Mouse (Mus musculus): Measurements from ENCODE around the gene Gm4969. TPM values are rescaled to one million over a fixed set of nuclear protein-coding genes. Genes with fewer than 3 reads are reported as not detected.

Gm4969 gene
- polyA plus RNA-seq, 1 experiment from 2014 or later, result 4.9 TPM

- Histone ChIP-seq H3K27me3 (replicated peaks; ENCODE audit: control insufficient read depth, insufficient read depth, low read length) (no peaks in the 10 kb centered on the region), H3K36me3 (ENCODE audit: control insufficient read depth, insufficient read depth) (peaks cover 16% of the 10 kb centered on the region), H3K4me1 (replicated peaks; ENCODE audit: control insufficient read depth, insufficient read depth, low read length) (peaks cover 10% of the 10 kb centered on the region), H3K4me3 (replicated peaks; ENCODE audit: low read length) (peak overlapping the region; percentile 28), H3K9ac (replicated peaks; ENCODE audit: low read depth, low read length) (peak overlapping the region; percentile 45; the same call in 1 of the 2 replicates), H3K9me3 (ENCODE audit: control insufficient read depth, low read length) (no peaks in the 10 kb centered on the region), H3K4me2 (ENCODE audit: low read length) (peak overlapping the region; percentile 51), H3K27ac (ENCODE audit: low read length) (no peak overlapping the region)
- peak; percentile 16; the same call in 1 of the 2 replicates for ATAC-seq
- 63% methylated on average over 9 of the region's 9 CpGs for WGBS
These were observed 63.4 kb downstream of the Gm4969 start for GRCm38 (mm10) chr7:19054777-19055076.

GRCm38 (mm10) chr7:19054047-19054776 is 64.0 kb downstream of the Gm4969 start, which contains the start of gene Rsph6a:
Gene Rsph6a, plus strand, starts transcription at chr7:19054690.
- 16% methylated on average over 33 of the region's 33 CpGs for WGBS
- Histone ChIP-seq H3K4me1 (replicated peaks; ENCODE audit: control insufficient read depth, insufficient read depth, low read length) (peaks cover 10% of the 10 kb centered on the region), H3K4me2 (ENCODE audit: low read length) (peak within 1 kb of the TSS; percentile 51), H3K9ac (replicated peaks; ENCODE audit: low read depth, low read length) (peak within 1 kb of the TSS; percentile 45), H3K9me3 (ENCODE audit: control insufficient read depth, low read length) (no peaks in the 10 kb centered on the region), H3K27me3 (replicated peaks; ENCODE audit: control insufficient read depth, insufficient read depth, low read length) (no peaks in the 10 kb centered on the region), H3K4me3 (replicated peaks; ENCODE audit: low read length) (peak within 1 kb of the TSS; percentile 28), H3K36me3 (ENCODE audit: control insufficient read depth, insufficient read depth) (peaks cover 21% of the 10 kb centered on the region), H3K27ac (ENCODE audit: low read length) (no peak within 1 kb of the TSS)
- ATAC-seq, result peak; percentile 66

DNA sequence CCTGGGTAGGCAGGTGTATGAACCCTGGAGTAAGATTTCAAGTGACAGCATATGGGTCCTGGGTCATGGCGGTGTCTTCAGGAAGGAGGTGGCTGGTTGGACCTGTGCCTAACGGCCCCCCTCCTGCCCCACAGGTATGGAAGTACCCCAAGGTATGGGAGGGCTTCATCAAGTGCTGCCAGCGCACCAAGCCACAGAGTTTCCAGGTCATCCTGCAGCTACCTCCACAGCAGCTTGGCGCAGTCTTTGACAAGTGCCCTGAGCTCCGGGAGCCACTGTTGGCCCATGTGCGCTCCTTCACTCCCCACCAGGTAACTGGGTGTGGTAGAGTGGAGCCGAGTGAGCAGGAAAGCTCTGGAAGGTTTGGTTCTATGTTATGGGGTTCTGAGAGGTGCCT is 65.0 kb downstream of the Gm4969 start:
- WGBS, result 90% methylated on average over 7 of the region's 7 CpGs
- ATAC-seq, result no peak
- peaks cover 24% of the 10 kb centered on the region for H3K36me3 ChIP-seq (ENCODE audit: control insufficient read depth, insufficient read depth)

GRCm38 (mm10) chr7:19052345-19053135 is 65.6 kb downstream of the Gm4969 start:
- no peak overlapping the region for H3K27ac ChIP-seq (ENCODE audit: low read length)
- no peaks in the 10 kb centered on the region for H3K9me3 ChIP-seq (ENCODE audit: control insufficient read depth, low read length)
- no peak overlapping the region for H3K9ac ChIP-seq (replicated peaks; ENCODE audit: low read depth, low read length)
- no peak overlapping the region for H3K4me2 ChIP-seq (ENCODE audit: low read length)
- peaks cover 25% of the 10 kb centered on the region for H3K36me3 ChIP-seq (ENCODE audit: control insufficient read depth, insufficient read depth)
- 90% methylated on average over 15 of the region's 15 CpGs for WGBS
- peaks cover 10% of the 10 kb centered on the region for H3K4me1 ChIP-seq (replicated peaks; ENCODE audit: control insufficient read depth, insufficient read depth, low read length)
- no peak for ATAC-seq
- H3K4me3 ChIP-seq (replicated peaks; ENCODE audit: low read length), result no peak overlapping the region
- H3K27me3 ChIP-seq (replicated peaks; ENCODE audit: control insufficient read depth, insufficient read depth, low read length), result no peaks in the 10 kb centered on the region

More for the DNA sequence above, 65.0 kb downstream of the Gm4969 start:
- H3K27me3 ChIP-seq (replicated peaks; ENCODE audit: control insufficient read depth, insufficient read depth, low read length), result no peaks in the 10 kb centered on the region
- no peak overlapping the region for H3K4me2 ChIP-seq (ENCODE audit: low read length)
- H3K4me1 ChIP-seq (replicated peaks; ENCODE audit: control insufficient read depth, insufficient read depth, low read length), result peaks cover 10% of the 10 kb centered on the region
- no peaks in the 10 kb centered on the region for H3K9me3 ChIP-seq (ENCODE audit: control insufficient read depth, low read length)
- no peak overlapping the region for H3K4me3 ChIP-seq (replicated peaks; ENCODE audit: low read length)
- H3K9ac ChIP-seq (replicated peaks; ENCODE audit: low read depth, low read length), result no peak overlapping the region
- no peak overlapping the region for H3K27ac ChIP-seq (ENCODE audit: low read length)

- H3K9me3 ChIP-seq (ENCODE audit: control insufficient read depth, low read length), result no peaks in the 10 kb centered on the region
- peaks cover 10% of the 10 kb centered on the region for H3K4me1 ChIP-seq (replicated peaks; ENCODE audit: control insufficient read depth, insufficient read depth, low read length)
- ATAC-seq, result no peak
- H3K36me3 ChIP-seq (ENCODE audit: control insufficient read depth, insufficient read depth), result peaks cover 33% of the 10 kb centered on the region
- no peak overlapping the region for H3K4me2 ChIP-seq (ENCODE audit: low read length)
- H3K4me3 ChIP-seq (replicated peaks; ENCODE audit: low read length), result no peak overlapping the region
- H3K27ac ChIP-seq (ENCODE audit: low read length), result no peak overlapping the region
- 74% methylated on average over 4 of the region's 4 CpGs for WGBS
- no peaks in the 10 kb centered on the region for H3K27me3 ChIP-seq (replicated peaks; ENCODE audit: control insufficient read depth, insufficient read depth, low read length)
- no peak overlapping the region for H3K9ac ChIP-seq (replicated peaks; ENCODE audit: low read depth, low read length)
These were observed 67.0 kb downstream of the Gm4969 start for GRCm38 (mm10) chr7:19051161-19051560.

GRCm38 (mm10) chr7:19050172-19050571 is 68.0 kb downstream of the Gm4969 start:
- Histone ChIP-seq H3K27ac (ENCODE audit: low read length) (no peak overlapping the region), H3K27me3 (replicated peaks; ENCODE audit: control insufficient read depth, insufficient read depth, low read length) (no peaks in the 10 kb centered on the region), H3K4me2 (ENCODE audit: low read length) (no peak overlapping the region), H3K9me3 (ENCODE audit: control insufficient read depth, low read length) (no peaks in the 10 kb centered on the region), H3K4me1 (replicated peaks; ENCODE audit: control insufficient read depth, insufficient read depth, low read length) (peaks cover 10% of the 10 kb centered on the region), H3K4me3 (replicated peaks; ENCODE audit: low read length) (no peak overlapping the region), H3K36me3 (ENCODE audit: control insufficient read depth, insufficient read depth) (peaks cover 37% of the 10 kb centered on the region), H3K9ac (replicated peaks; ENCODE audit: low read depth, low read length) (no peak overlapping the region)
- WGBS, result 85% methylated on average over 8 of the region's 8 CpGs
- ATAC-seq, result no peak

DNA sequence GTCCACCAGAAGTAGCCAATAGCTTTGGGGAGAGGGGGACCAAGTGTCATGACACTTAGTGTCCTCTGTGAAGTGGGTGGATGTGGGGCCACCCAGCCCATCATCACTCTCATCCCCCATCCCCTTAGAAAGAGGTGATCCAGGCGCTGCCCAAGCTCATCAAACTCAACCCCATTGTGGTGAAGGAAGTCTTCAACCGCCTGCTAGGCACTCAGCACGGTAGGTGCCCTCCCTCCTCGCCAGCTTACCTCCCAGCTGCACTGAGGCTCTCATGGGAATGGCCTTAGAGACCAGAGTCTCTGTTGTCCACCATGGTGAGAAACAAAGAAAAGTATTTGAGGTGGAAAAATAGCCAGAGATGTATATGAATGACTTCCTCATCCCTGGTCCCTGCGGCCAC is 68.9 kb downstream of the Gm4969 start:
- H3K4me2 ChIP-seq (ENCODE audit: low read length), result no peak overlapping the region
- H3K9ac ChIP-seq (replicated peaks; ENCODE audit: low read depth, low read length), result no peak overlapping the region
- no peaks in the 10 kb centered on the region for H3K27me3 ChIP-seq (replicated peaks; ENCODE audit: control insufficient read depth, insufficient read depth, low read length)
- ATAC-seq, result no peak
- H3K4me1 ChIP-seq (replicated peaks; ENCODE audit: control insufficient read depth, insufficient read depth, low read length), result peaks cover 4% of the 10 kb centered on the region
- 94% methylated on average over 5 of the region's 5 CpGs for WGBS
- H3K27ac ChIP-seq (ENCODE audit: low read length), result no peak overlapping the region
- H3K9me3 ChIP-seq (ENCODE audit: control insufficient read depth, low read length), result no peaks in the 10 kb centered on the region
- H3K36me3 ChIP-seq (ENCODE audit: control insufficient read depth, insufficient read depth), result peaks cover 46% of the 10 kb centered on the region
- no peak overlapping the region for H3K4me3 ChIP-seq (replicated peaks; ENCODE audit: low read length)

Small RNA genes lying within 50 kb of the gene (microRNA-seq; reads per million reads assigned to microRNA genes)
- not detected for gene Mir3100

Other genes starting within 250 kb of the Gm4969 start
- gene Pglyrp1, start 247.0 kb downstream of the Gm4969 start, polyA plus RNA-seq (2015; fragmentation: Nextera tagmentation; extraction: Ambion mirVana), result 26.3 and 26.7 TPM in 2 replicates
- 23.9 and 24.0 TPM in 2 replicates for gene Ccdc61, start 208.0 kb downstream of the Gm4969 start, polyA plus RNA-seq (2015; fragmentation: Nextera tagmentation; extraction: Ambion mirVana)
- 15.8 and 17.3 TPM in 2 replicates for gene Nova2, start 192.5 kb downstream of the Gm4969 start, polyA plus RNA-seq (2015; fragmentation: Nextera tagmentation; extraction: Ambion mirVana)
- gene Nanos2, start 131.0 kb downstream of the Gm4969 start, polyA plus RNA-seq (2015; fragmentation: Nextera tagmentation; extraction: Ambion mirVana), result 0.46 and 0.91 TPM in 2 replicates
- 3.1 and 3.6 TPM in 2 replicates for gene Mypop, start 127.1 kb downstream of the Gm4969 start, polyA plus RNA-seq (2015; fragmentation: Nextera tagmentation; extraction: Ambion mirVana)
- 28.0 and 30.4 TPM in 2 replicates for gene Irf2bp1, start 114.3 kb downstream of the Gm4969 start, polyA plus RNA-seq (2015; fragmentation: Nextera tagmentation; extraction: Ambion mirVana)
- not detected in 2 replicates for gene Foxa3, start 94.8 kb downstream of the Gm4969 start, polyA plus RNA-seq (2015; fragmentation: Nextera tagmentation; extraction: Ambion mirVana)
- gene Sympk, start 94.0 kb downstream of the Gm4969 start, polyA plus RNA-seq (2015; fragmentation: Nextera tagmentation; extraction: Ambion mirVana), result 34.4 and 34.7 TPM in 2 replicates
- gene Rsph6a, start 63.7 kb downstream of the Gm4969 start, polyA plus RNA-seq (2015; fragmentation: Nextera tagmentation; extraction: Ambion mirVana), result 0.09 TPM in 1 of 2 replicates, not detected in the other
- 28.1 and 29.7 TPM in 2 replicates for gene Dmwd, start 42.1 kb downstream of the Gm4969 start, polyA plus RNA-seq (2015; fragmentation: Nextera tagmentation; extraction: Ambion mirVana)
- 5.6 and 10.1 TPM in 2 replicates for gene Dmpk, start 34.5 kb downstream of the Gm4969 start, polyA plus RNA-seq (2015; fragmentation: Nextera tagmentation; extraction: Ambion mirVana)
- gene Six5, start 23.8 kb downstream of the Gm4969 start, polyA plus RNA-seq (2015; fragmentation: Nextera tagmentation; extraction: Ambion mirVana), result 1.7 and 2.1 TPM in 2 replicates
- 25.4 and 28.3 TPM in 2 replicates for gene Fbxo46, start 1.5 kb upstream of the Gm4969 start, polyA plus RNA-seq (2015; fragmentation: Nextera tagmentation; extraction: Ambion mirVana)
- gene Qpctl, start 30.9 kb upstream of the Gm4969 start, polyA plus RNA-seq (2015; fragmentation: Nextera tagmentation; extraction: Ambion mirVana), result 17.1 and 22.4 TPM in 2 replicates
- 116 and 118 TPM in 2 replicates for gene Snrpd2, start 31.4 kb upstream of the Gm4969 start, polyA plus RNA-seq (2015; fragmentation: Nextera tagmentation; extraction: Ambion mirVana)
- 21.8 and 32.1 TPM in 2 replicates for gene Gipr, start 47.8 kb upstream of the Gm4969 start, polyA plus RNA-seq (2015; fragmentation: Nextera tagmentation; extraction: Ambion mirVana)
- gene Eml2, start 58.1 kb upstream of the Gm4969 start, polyA plus RNA-seq (2015; fragmentation: Nextera tagmentation; extraction: Ambion mirVana), result 8.3 and 14.4 TPM in 2 replicates
- gene Gpr4, start 94.2 kb upstream of the Gm4969 start, polyA plus RNA-seq (2015; fragmentation: Nextera tagmentation; extraction: Ambion mirVana), result 2.5 and 2.7 TPM in 2 replicates
- 43.5 and 43.8 TPM in 2 replicates for gene Opa3, start 110.0 kb upstream of the Gm4969 start, polyA plus RNA-seq (2015; fragmentation: Nextera tagmentation; extraction: Ambion mirVana)
- 38.0 and 40.3 TPM in 2 replicates for gene Vasp, start 153.4 kb upstream of the Gm4969 start, polyA plus RNA-seq (2015; fragmentation: Nextera tagmentation; extraction: Ambion mirVana)
- 0.39 and 0.61 TPM in 2 replicates for gene Ppm1n, start 161.7 kb upstream of the Gm4969 start, polyA plus RNA-seq (2015; fragmentation: Nextera tagmentation; extraction: Ambion mirVana)
- 127 and 128 TPM in 2 replicates for gene Rtn2, start 164.3 kb upstream of the Gm4969 start, polyA plus RNA-seq (2015; fragmentation: Nextera tagmentation; extraction: Ambion mirVana)
- 0.05 and 0.10 TPM in 2 replicates for gene Fosb, start 191.7 kb upstream of the Gm4969 start, polyA plus RNA-seq (2015; fragmentation: Nextera tagmentation; extraction: Ambion mirVana)
- 79.3 and 85.9 TPM in 2 replicates for gene Ercc1, start 226.4 kb upstream of the Gm4969 start, polyA plus RNA-seq (2015; fragmentation: Nextera tagmentation; extraction: Ambion mirVana)
- 23.1 and 26.4 TPM in 2 replicates for gene Cd3eap, start 241.1 kb upstream of the Gm4969 start, polyA plus RNA-seq (2015; fragmentation: Nextera tagmentation; extraction: Ambion mirVana)
- gene Ppp1r13l, start 241.4 kb upstream of the Gm4969 start, polyA plus RNA-seq (2015; fragmentation: Nextera tagmentation; extraction: Ambion mirVana), result 3.0 and 3.6 TPM in 2 replicates

All from forebrain, embryonic 16.5 days (tissue).